Mouse (Mus musculus): Measurements from ENCODE around the gene Cstf2t.

Cstf2t gene

GRCm38 (mm10) chr19:31082662-31083429 is at the start of gene Cstf2t:
Gene Cstf2t, plus strand, starts transcription at chr19:31082837.
- peak; percentile 99 for DNase-seq

- no peak for DNase-seq
Measured at GRCm38 (mm10) chr19:31038951-31039350, 43.7 kb upstream of the Cstf2t start.

- DNase-seq = no peak
Measured at GRCm38 (mm10) chr19:31040948-31041847, 41.4 kb upstream of the Cstf2t start.

GRCm38 (mm10) chr19:31046601-31047000 is 36.0 kb upstream of the Cstf2t start:
- no peak for DNase-seq

- no peak for DNase-seq
Measured at GRCm38 (mm10) chr19:31064740-31065139, 17.9 kb upstream of the Cstf2t start.

- no peak for DNase-seq
Measured at GRCm38 (mm10) chr19:31065206-31065781, 17.3 kb upstream of the Cstf2t start.

GRCm38 (mm10) chr19:31073959-31074716 is 8.5 kb upstream of the Cstf2t start:
- DNase-seq = no peak

GRCm38 (mm10) chr19:31074717-31075063 is 7.9 kb upstream of the Cstf2t start:
- DNase-seq = no peak

GRCm38 (mm10) chr19:31076106-31076505 is 6.5 kb upstream of the Cstf2t start:
- no peak for DNase-seq

- DNase-seq = no peak
Measured at GRCm38 (mm10) chr19:31078241-31078640, 4.4 kb upstream of the Cstf2t start.

GRCm38 (mm10) chr19:31082226-31082625 is 411 bp upstream of the Cstf2t start:
- no peak for DNase-seq

GRCm38 (mm10) chr19:31083761-31084160 is 1.1 kb downstream of the Cstf2t start:
- DNase-seq = peak; percentile 25

- no peak for DNase-seq
Measured at GRCm38 (mm10) chr19:31097857-31098256, 15.2 kb downstream of the Cstf2t start.

GRCm38 (mm10) chr19:31099369-31099768 is 16.7 kb downstream of the Cstf2t start:
- no peak for DNase-seq

GRCm38 (mm10) chr19:31104764-31105163 is 22.1 kb downstream of the Cstf2t start:
- DNase-seq = no peak

- no peak for DNase-seq
Measured at GRCm38 (mm10) chr19:31106036-31106435, 23.4 kb downstream of the Cstf2t start.

- no peak for DNase-seq
Measured at GRCm38 (mm10) chr19:31106835-31107554, 24.4 kb downstream of the Cstf2t start.

- DNase-seq = no peak
Measured at GRCm38 (mm10) chr19:31114690-31115089, 32.1 kb downstream of the Cstf2t start.

- no peak for DNase-seq
Measured at GRCm38 (mm10) chr19:31124628-31125027, 42.0 kb downstream of the Cstf2t start.

GRCm38 (mm10) chr19:31132614-31133013 is 50.0 kb downstream of the Cstf2t start:
- no peak for DNase-seq

GRCm38 (mm10) chr19:31136316-31136715 is 53.7 kb downstream of the Cstf2t start:
- DNase-seq = no peak
